Mouse (Mus musculus) layer of hippocampus, adult 18-20 months (tissue): ENCODE measurements around the gene Slit3. TPM values are rescaled to one million over a fixed set of nuclear protein-coding genes. Genes with fewer than 3 reads are reported as not detected.

Experiments used
- DNase-seq, 2 experiments: peaks; one replicate each; pipeline ENCODE4 v3.0.0; 2022; ENCODE audit warnings: low spot score in 2 of 2
- microRNA-seq, 2 experiments: library from miRNA; unstranded; fragments of <30 nt; microRNA quantifications; one replicate each; pipeline ENCODE4 v1.2.0; 2021
- total RNA-seq, 2 experiments: library from RNA; stranded (reverse); gene quantifications; 2 replicates each; pipeline ENCODE4 v1.2.3; 2021

Slit3 gene
- total RNA-seq, 2 experiments from 2014 or later: 91.5 to 93.5 TPM

GRCm38 (mm10) chr11:35732366-35732765 is 611.3 kb downstream of the Slit3 start:
- DNase-seq: no peak

DNA sequence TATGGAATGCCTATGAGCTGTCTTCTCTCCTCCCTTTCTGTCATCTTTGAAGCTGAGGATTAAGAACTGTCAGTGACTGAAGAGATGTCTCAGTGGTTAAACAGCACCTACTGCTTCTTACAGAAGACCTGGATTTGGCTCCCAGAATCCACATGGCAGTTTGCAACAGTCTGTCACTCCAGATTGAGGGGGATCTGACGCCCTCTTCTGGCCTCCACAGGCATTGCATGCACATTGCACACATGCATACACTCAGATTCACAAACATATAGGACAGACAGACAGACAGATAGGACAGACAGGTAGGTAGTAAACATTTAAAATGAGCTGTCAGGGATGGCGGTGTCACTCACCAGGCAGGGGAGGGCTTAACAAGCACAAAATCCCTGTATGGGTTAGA is 615.8 kb downstream of the Slit3 start:
- no peak for DNase-seq

GRCm38 (mm10) chr11:35737262-35737661 is 616.2 kb downstream of the Slit3 start:
- DNase-seq: no peak

- DNase-seq: no peak
Measured at GRCm38 (mm10) chr11:35738102-35738501, 617.1 kb downstream of the Slit3 start.

- peak; percentile 25 to 52 for DNase-seq
Measured at GRCm38 (mm10) chr11:35743586-35743985, 622.6 kb downstream of the Slit3 start.

GRCm38 (mm10) chr11:35744571-35744970 is 623.5 kb downstream of the Slit3 start:
- peak; percentile 15 to 62 for DNase-seq

GRCm38 (mm10) chr11:35750578-35750977 is 629.6 kb downstream of the Slit3 start:
- no peak for DNase-seq

GRCm38 (mm10) chr11:35754906-35755418 is 633.9 kb downstream of the Slit3 start:
- no peak for DNase-seq

DNA sequence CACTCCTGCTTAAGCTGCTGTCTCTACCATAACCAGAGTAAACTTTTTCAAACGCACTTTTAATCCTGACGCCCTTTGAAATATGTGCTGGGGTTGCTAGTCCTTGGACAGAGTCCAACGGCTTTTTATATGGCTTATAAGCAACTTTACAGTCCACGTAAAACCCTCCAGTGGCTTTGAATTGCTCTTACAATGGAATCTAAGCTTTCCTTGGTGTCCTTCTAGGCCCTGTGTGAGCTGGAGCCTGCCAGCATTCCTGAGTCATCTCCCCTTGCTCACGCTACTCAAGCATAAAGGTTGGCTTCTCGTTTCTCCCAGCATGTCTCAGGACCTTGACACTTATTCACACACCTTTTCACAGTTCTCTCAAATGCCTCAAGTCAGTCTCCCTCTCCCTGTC is 634.5 kb downstream of the Slit3 start:
- no peak for DNase-seq

DNA sequence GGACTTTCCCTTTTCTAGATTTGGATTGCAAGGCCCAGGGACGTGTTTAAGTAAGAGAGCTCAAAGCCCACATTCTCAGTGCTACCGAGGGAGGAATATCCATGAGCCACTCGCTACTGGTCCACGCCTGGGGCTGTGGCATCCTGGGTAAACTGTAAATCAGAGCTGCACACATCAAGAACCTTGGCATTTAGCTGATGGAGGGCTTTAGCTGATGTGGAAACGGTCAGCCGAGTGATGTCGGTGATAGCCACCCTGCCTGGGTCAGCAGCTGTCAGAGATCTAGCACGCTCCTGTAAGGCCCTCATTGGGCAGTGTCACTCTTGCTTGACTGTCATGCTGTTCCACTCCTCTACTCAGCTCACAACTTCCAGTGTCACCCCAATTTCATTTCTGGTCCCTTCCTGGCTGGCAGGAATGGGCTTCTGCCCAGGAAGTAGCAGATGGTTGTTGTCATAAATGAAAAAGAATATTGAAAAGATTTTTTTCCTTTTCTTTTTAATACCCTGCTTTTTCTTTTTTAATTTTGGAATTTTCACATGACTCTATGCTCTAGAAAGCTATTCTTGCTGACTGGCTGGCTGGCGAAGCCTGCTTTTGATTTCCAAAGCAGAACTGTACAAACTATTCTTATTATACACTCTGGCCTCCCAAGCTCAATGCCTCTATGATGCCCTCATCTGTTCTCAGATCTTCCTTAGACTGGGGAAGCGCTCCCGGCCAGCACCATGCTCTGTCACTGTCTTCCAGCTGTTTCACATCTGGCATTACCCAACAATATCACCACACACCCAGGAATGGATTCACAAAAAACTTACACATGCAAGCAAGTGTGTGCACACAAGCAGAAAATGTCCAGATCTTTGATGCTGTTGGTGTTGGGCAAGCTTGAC is 635.6 kb downstream of the Slit3 start:
- DNase-seq: peak in 1 of 2 experiments; percentile 24

Small RNA genes lying within 50 kb of the gene (microRNA-seq; reads per million reads assigned to microRNA genes)
- gene Mir218-2: 338 to 394 reads per million in 2 experiments
